Mouse (Mus musculus) spleen, adult 2 months (tissue): ENCODE measurements around the gene Clec3b. TPM values are rescaled to one million over a fixed set of nuclear protein-coding genes. Genes with fewer than 3 reads are reported as not detected.

Source experiments
- DNase-seq, 2 experiments: peaks; one replicate each; pipeline versions ENCODE4 v3.0.0 to v3.0.0-alpha.2; 2012 to 2021; ENCODE audit warnings: low spot score in 2 of 2, low read depth in 1 of 2
- H3K27ac ChIP-seq: fragments of 200-500 bp; 2 replicates; pipeline ENCODE4 v1.5.1; 2012; ENCODE audit warnings: low read length, inconsistent platforms; ENCODE audit not compliant: insufficient read depth
- H3K27me3 ChIP-seq: fragments of 200-500 bp; 2 replicates; pipeline ENCODE4 v1.6.1; 2012; ENCODE audit warnings: mild to moderate bottlenecking, moderate library complexity, low read length, inconsistent platforms; ENCODE audit not compliant: control insufficient read depth, insufficient read depth
- H3K36me3 ChIP-seq: fragments of 200-500 bp; 2 replicates; pipeline ENCODE4 v1.6.1; 2012; ENCODE audit warnings: mild to moderate bottlenecking, low read length, inconsistent platforms; ENCODE audit not compliant: control insufficient read depth, insufficient read depth
- H3K4me1 ChIP-seq: fragments of 200-500 bp; 2 replicates; pipeline ENCODE4 v1.6.1; 2011; ENCODE audit warnings: inconsistent platforms; ENCODE audit not compliant: control insufficient read depth, insufficient read depth, insufficient read length
- H3K4me3 ChIP-seq: fragments of 200-500 bp; 2 replicates; pipeline ENCODE4 v1.5.1; 2011; ENCODE audit warnings: mild to moderate bottlenecking, inconsistent platforms; ENCODE audit not compliant: insufficient read depth, insufficient read length; ENCODE audit errors: extremely low read depth
- CTCF ChIP-seq: fragments of 200-500 bp; IDR thresholded peaks from 2 replicates; pipeline ENCODE4 v1.5.1; 2011; ENCODE audit warnings: mild to moderate bottlenecking, inconsistent platforms; ENCODE audit not compliant: insufficient read depth, insufficient read length, insufficient replicate concordance; ENCODE audit errors: extremely low read depth
- POLR2A ChIP-seq: fragments of 200-500 bp; IDR thresholded peaks from 2 replicates; pipeline ENCODE4 v1.6.1; 2011; ENCODE audit warnings: low read depth, low read length, inconsistent platforms
- WGBS: fragments of 180-500 bp; shearing (Covaris S2); methylation state at CpG from one replicate; pipeline ENCODE4 v1.1.7; 2018; 5-methylcytosine and 5-hydroxymethylcytosine counted together
- polyA plus RNA-seq: library from polyadenylated mRNA; depleted of rRNA; stranded (reverse); fragments of >200 nt; gene quantifications from 2 replicates; pipeline ENCODE4 v1.2.3, GENCODE M21; 2012

The Clec3b gene
- polyA plus RNA-seq, 1 experiment: 4.6 TPM

GRCm38 (mm10) chr9:123183226-123183625, 32.5 kb downstream of the Clec3b start:
- no peak for DNase-seq
- no peak for TF ChIP-seq CTCF
- no peak for TF ChIP-seq POLR2A
- no peaks in the 10 kb centered on the region for H3K27me3 ChIP-seq
- H3K4me1 ChIP-seq: no peaks in the 10 kb centered on the region
- 86% methylated on average over 8 of the region's 8 CpGs for WGBS
- H3K4me3 ChIP-seq: no peak overlapping the region
- H3K27ac ChIP-seq: no peak overlapping the region
- H3K36me3 ChIP-seq: no peaks in the 10 kb centered on the region

GRCm38 (mm10) chr9:123185546-123185945, 34.8 kb downstream of the Clec3b start:
- no peak overlapping the region for H3K27ac ChIP-seq
- H3K4me3 ChIP-seq: no peak overlapping the region
- no peaks in the 10 kb centered on the region for H3K4me1 ChIP-seq
- 33% methylated on average over 2 of the region's 2 CpGs for WGBS
- DNase-seq: no peak
- H3K27me3 ChIP-seq: no peaks in the 10 kb centered on the region
- H3K36me3 ChIP-seq: no peaks in the 10 kb centered on the region
- TF ChIP-seq CTCF (no peak), POLR2A (no peak)

- Histone ChIP-seq H3K4me1 (no peaks in the 10 kb centered on the region), H3K4me3 (no peak overlapping the region), H3K27ac (no peak overlapping the region), H3K27me3 (no peaks in the 10 kb centered on the region), H3K36me3 (no peaks in the 10 kb centered on the region)
- no peak for DNase-seq
- 88% methylated on average over 5 of the region's 5 CpGs for WGBS
- TF ChIP-seq POLR2A (no peak), CTCF (no peak)
Measured at GRCm38 (mm10) chr9:123186151-123186550, 35.4 kb downstream of the Clec3b start.

- DNase-seq: no peak
- H3K36me3 ChIP-seq: no peaks in the 10 kb centered on the region
- H3K4me1 ChIP-seq: no peaks in the 10 kb centered on the region
- 93% methylated on average over 5 of the region's 5 CpGs for WGBS
- no peak overlapping the region for H3K27ac ChIP-seq
- no peaks in the 10 kb centered on the region for H3K27me3 ChIP-seq
- no peak overlapping the region for H3K4me3 ChIP-seq
- TF ChIP-seq POLR2A (no peak), CTCF (no peak)
Measured at GRCm38 (mm10) chr9:123187589-123187988, 36.8 kb downstream of the Clec3b start.

GRCm38 (mm10) chr9:123188271-123188670, 37.5 kb downstream of the Clec3b start:
- Histone ChIP-seq H3K4me1 (no peaks in the 10 kb centered on the region), H3K36me3 (no peaks in the 10 kb centered on the region), H3K4me3 (no peak overlapping the region), H3K27ac (no peak overlapping the region), H3K27me3 (no peaks in the 10 kb centered on the region)
- DNase-seq: no peak
- TF ChIP-seq POLR2A: no peak
- TF ChIP-seq CTCF: no peak
- 46% methylated on average over 2 of the region's 2 CpGs for WGBS

- Histone ChIP-seq H3K27ac (no peak overlapping the region), H3K4me3 (no peak overlapping the region), H3K36me3 (no peaks in the 10 kb centered on the region), H3K27me3 (no peaks in the 10 kb centered on the region), H3K4me1 (no peaks in the 10 kb centered on the region)
- 74% methylated on average over 3 of the region's 3 CpGs for WGBS
- no peak for TF ChIP-seq POLR2A
- TF ChIP-seq CTCF: no peak
- DNase-seq: no peak
Measured at GRCm38 (mm10) chr9:123200116-123200515, 49.4 kb downstream of the Clec3b start.

GRCm38 (mm10) chr9:123206526-123206925, 55.8 kb downstream of the Clec3b start:
- H3K4me3 ChIP-seq: no peak overlapping the region
- H3K27me3 ChIP-seq: no peaks in the 10 kb centered on the region
- no peak overlapping the region for H3K27ac ChIP-seq
- no peaks in the 10 kb centered on the region for H3K36me3 ChIP-seq
- 77% methylated on average over 2 of the region's 2 CpGs for WGBS
- TF ChIP-seq POLR2A (no peak), CTCF (no peak)
- no peaks in the 10 kb centered on the region for H3K4me1 ChIP-seq
- DNase-seq: no peak
